Mouse (Mus musculus): ENCODE data around the gene St5.

The St5 gene

GRCm38 (mm10) chr7:109610348-109610747 is 93.1 kb downstream of the St5 start:
- DNase-seq (ENCODE audit: low read depth, low spot score): no peak

- no peak for DNase-seq (ENCODE audit: low read depth, low spot score)
Observed at GRCm38 (mm10) chr7:109609565-109610345, 93.7 kb downstream of the St5 start.

GRCm38 (mm10) chr7:109608831-109609230 is 94.6 kb downstream of the St5 start:
- DNase-seq (ENCODE audit: low read depth, low spot score): no peak

DNA sequence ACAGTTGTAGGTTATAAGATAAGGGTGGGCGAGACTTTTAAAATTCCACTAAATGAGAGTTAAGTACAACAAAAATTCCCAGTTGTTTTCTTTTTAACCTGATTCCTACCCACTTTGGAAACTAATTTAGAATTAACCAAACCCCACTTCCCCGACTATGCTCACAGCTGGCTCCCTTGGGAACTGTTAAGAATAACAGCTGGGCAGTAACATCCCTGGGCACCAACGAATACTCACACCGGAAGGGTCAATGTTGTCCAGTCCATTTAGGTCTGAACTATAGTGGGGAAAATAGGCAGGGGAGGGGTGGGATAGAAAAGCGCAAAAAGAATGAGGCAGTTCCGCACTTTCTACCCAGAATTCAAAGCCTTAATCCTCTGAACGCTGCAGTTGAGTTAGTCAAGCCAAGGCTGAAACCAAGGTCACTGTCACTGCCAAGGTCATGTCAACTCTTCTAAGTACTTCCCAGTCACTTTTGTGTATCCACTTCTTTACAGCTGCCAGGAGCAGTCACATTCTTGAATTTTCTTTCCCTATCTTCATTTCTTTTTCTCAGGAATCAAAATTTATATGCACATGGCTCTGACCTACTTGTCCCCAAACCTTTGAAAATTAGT is 96.3 kb downstream of the St5 start:
- no peak for DNase-seq (ENCODE audit: low read depth, low spot score)

GRCm38 (mm10) chr7:109602562-109602961 is 100.8 kb downstream of the St5 start:
- no peak for DNase-seq (ENCODE audit: low read depth, low spot score)

DNA sequence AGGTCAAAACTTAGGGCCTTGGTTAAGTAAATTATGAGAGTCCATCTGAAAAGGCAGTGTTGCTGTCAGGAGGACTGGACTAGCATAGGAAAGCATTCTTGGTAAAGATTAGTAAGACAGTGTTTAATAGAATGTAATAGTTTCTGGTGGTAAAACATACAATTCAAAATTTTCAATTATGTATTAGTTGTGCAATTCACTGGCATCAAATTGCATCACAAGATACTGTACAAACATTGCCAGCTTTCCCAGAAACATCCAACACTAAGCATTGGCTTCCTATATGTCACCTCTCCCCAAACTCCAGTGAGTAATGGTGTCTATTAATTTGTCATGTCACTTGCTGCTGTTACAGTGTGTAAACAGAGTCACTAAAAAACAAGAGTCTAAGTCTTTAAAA is 101.4 kb downstream of the St5 start:
- no peak for DNase-seq (ENCODE audit: low read depth, low spot score)

- DNase-seq (ENCODE audit: low read depth, low spot score): no peak
Observed at GRCm38 (mm10) chr7:109600702-109601101, 102.7 kb downstream of the St5 start.

DNA sequence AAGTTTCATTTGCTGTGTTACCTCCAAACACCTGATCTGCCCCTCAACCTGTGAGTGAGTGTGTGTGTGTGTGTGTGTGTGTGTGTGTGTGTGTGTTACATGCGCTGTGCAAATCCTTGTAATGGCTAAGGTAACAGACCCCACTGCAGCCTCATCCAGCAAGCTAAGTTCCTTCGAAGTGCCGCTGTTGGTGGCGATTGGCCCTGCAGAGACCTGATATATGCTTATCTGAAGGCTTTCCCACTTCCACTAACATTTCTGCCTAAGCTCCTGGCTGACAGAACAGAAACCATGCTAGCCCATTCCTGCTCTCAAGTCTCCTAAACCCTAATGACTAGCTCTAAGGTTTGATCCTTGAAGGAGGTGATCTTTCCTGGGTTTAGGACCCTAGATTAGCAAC is 103.4 kb downstream of the St5 start:
- no peak for DNase-seq (ENCODE audit: low read depth, low spot score)

GRCm38 (mm10) chr7:109594845-109595531 is 108.4 kb downstream of the St5 start:
- no peak for DNase-seq (ENCODE audit: low read depth, low spot score)

DNA sequence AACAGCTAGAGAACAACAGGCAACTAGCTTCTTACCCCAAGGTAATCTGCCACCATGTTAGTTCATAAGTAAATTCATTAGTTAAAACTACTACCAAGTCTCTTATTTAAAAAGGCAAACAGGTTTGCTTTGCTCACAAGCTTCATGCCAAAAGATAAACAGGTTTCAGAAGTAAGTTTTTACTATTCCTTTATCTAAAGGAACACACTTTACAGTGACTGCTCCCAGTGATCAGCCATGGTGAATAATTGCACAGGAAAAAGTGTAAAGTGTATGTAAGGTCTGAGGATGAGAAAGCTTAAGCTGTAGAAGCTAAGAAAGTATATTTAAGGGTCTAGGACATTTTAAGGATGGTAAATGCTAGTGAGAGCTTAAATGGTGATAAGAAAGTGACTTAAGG is 109.4 kb downstream of the St5 start:
- DNase-seq (ENCODE audit: low read depth, low spot score): no peak

- no peak for DNase-seq (ENCODE audit: low read depth, low spot score)
Observed at GRCm38 (mm10) chr7:109592184-109592583, 111.2 kb downstream of the St5 start.

DNA sequence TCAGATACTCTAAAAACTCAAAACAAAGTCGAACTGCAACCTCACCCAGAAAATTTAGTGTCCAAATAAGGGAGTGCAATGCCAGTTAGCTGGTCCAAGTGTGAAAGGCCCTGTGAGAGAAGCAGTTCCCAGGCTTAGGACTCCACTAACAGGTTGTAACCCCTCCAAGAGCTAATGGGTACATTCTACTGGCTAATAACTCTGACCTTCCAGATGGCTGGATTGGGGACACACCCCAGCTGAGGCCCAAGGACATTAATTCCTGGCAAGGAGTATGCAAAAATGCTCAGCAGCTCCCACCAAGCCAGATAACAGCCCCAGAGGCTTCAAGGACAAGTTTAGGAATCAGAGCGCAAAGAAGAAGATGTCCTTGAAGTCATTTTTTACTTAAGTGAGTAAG is 112.8 kb downstream of the St5 start:
- no peak for DNase-seq (ENCODE audit: low read depth, low spot score)

DNA sequence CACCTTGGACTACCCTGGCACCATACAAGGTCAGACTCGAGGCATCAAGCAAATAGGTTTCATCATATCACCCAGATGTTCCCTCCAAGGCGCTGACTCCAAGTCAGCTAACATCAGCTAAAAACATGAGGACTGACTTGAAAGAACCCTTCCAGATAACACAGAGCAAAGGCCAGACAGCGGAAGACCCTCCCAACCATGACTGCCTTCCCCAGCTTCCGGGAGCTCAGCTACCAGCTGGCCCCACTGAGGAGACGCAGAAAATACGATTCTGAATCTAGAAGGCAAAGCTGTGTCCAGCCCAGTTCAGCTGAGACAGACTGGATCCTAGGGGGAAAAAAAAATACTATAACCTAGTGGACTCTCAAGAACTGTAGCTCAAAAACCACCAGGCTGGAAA is 114.4 kb downstream of the St5 start:
- no peak for DNase-seq (ENCODE audit: low read depth, low spot score)

DNA sequence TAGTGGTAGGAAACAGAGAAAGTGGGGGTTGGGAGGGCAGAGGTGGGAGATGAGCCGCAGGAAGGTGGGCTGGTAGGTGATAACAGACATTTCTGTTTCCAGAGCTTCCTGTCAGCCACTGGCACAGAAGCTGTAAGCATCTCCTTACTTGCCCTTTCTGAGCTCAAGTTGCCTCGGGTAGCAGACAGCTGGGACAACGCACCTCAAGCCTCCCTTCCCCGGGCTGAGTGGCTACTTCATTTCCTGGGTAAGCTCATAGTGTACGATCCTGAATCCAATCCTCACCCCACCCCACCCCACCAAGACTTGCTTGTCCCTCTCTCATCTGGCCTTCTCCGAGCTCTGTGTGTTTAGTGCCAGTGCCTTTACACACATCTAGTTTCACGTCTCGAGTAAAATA is 115.3 kb downstream of the St5 start:
- no peak for DNase-seq (ENCODE audit: low read depth, low spot score)

- no peak for DNase-seq (ENCODE audit: low read depth, low spot score)
Observed at GRCm38 (mm10) chr7:109584467-109584866, 118.9 kb downstream of the St5 start.

DNA sequence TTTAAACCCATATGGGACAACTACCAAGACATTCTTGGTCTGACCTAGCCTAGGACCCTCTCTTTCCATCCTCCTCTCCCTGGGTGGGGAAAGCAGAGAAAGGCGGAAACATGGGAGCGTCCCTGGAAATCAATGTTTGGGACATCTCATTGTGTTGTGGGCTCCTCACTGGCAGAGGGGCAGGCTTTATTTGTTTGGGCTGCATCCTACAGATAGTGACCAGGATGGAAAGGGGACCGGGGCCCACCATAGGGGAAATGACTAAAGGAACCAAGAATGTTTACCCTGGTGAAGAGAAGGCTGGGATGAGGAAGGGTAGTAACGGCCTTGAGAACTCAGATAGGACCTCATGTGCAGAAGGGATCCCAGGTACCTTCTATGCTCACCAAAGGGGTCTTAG is 122.9 kb downstream of the St5 start:
- DNase-seq (ENCODE audit: low read depth, low spot score): no peak

DNA sequence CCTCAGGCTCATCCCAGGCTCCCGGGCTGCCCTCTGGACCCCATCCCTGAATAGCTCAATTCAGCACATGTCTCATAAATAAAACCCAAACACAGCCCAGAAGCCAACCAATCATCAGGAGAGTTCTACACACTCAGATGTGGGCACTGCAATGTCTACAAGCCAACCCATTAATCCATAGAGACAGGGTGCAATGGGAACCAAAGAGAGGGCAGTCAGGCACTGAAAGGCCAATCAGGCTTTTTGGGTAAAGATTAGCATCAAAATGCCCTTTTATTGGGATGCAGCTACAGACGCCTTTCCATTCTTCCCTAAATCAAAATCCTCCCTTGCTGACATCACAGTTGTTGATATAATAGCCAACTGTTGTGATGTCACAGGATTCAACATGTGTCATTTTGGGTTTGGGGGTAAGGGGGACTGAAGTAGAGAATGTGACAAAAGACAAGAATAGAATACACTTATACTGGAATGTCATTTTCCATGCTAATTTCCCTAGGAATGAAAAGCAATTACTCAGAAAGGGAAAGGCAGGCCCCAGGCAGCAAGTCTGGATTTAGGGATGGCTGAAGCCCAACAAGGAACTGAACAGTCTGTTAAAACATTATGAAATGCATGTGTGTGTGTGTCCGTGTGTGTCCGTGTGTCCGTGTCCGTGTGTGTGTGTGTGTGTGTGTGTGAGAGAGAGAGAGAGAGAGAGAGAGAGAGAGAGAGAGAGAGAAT is 123.7 kb downstream of the St5 start:
- peak; percentile 31 for DNase-seq (ENCODE audit: low read depth, low spot score)

GRCm38 (mm10) chr7:109578880-109579584 is 124.4 kb downstream of the St5 start:
- no peak for DNase-seq (ENCODE audit: low read depth, low spot score)

GRCm38 (mm10) chr7:109576321-109577314 is 126.8 kb downstream of the St5 start:
- no peak for DNase-seq (ENCODE audit: low read depth, low spot score)

DNA sequence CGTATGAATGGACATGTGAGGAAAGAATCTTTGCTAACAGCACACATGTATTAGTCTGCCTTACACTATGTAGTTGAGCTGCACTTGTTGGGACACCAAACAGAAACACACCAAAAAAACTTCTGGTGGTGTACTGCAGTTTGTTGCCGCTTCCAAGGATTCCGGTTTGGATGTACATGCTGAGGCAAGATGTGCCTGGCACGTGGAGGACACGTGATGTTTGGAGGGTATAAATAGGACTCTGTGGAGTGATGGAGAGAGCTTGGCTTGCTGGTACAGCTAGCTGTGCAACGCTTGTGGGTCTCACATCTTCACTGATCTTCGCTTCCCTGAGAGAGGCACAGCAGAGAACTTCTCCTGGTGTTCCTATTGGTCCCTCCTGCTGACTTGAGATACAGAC is 129.2 kb downstream of the St5 start:
- DNase-seq (ENCODE audit: low read depth, low spot score): no peak

Data from embryo, embryonic 11.5 days (tissue).